Mouse (Mus musculus): ENCODE data around the gene Ddx54. TPM values are rescaled to one million over a fixed set of nuclear protein-coding genes. Genes with fewer than 3 reads are reported as not detected.

Ddx54 gene
- polyA plus RNA-seq, 1 experiment from 2014 or later = 16.2 TPM

DNA sequence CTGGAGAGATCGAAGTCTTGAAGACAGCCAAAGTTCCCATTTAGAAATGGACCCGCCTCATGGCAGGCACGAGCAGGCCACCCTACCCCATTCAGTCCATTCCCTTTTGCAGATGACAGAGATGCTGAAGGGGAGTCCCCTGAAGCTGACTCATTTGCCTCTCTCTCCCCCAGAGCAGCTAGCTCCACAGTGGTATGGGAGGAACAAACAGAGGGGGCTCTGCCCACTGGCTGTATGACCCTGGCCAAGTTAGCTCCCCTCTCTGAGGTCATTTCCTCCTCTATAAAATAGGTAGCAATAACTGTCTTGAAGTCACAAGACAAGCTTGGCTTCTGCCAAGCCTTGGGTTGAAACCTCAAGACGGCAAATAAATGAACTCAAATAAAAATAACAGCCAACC lies 29.0 kb upstream of the Ddx54 start:
- 86% methylated on average over 4 of the region's 4 CpGs for WGBS (ENCODE audit: insufficient replicate concordance)
- Histone ChIP-seq H3K9ac (no peak overlapping the region), H3K27ac (replicated peaks) (no peak overlapping the region), H3K4me3 (replicated peaks) (no peak overlapping the region), H3K4me2 (no peak overlapping the region), H3K36me3 (replicated peaks) (peaks cover 66% of the 10 kb centered on the region), H3K27me3 (no peaks in the 10 kb centered on the region), H3K9me3 (replicated peaks) (no peaks in the 10 kb centered on the region), H3K4me1 (replicated peaks) (peaks cover 79% of the 10 kb centered on the region)
- no peak for ATAC-seq (ENCODE audit: insufficient read depth)

DNA sequence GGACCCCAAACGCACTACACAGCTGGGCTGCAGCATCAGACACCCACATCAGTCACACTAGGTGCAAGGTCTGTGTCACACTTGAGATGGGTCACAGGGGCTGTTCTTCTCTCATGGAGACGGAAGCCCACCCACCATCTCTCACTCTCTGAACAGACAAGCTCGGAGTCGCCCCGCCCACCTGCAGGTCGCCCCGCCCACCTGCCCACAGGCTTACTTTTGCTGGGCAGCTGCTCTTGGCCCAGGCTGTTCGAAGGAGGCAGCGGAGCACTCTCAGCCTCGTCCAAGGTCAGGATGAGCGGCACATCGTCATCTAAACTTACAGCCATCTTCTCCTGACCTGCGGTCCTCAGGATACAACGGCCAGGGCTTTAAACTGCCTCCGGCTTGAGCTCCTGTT lies 27.6 kb upstream of the Ddx54 start:
- Histone ChIP-seq H3K4me2 (peak overlapping the region; percentile 28; the same call in 1 of the 2 replicates), H3K27ac (replicated peaks) (0 out of 2 replicates have a peak overlapping the region, but pooled peaks have one; percentile 61)
- WGBS (ENCODE audit: insufficient replicate concordance) = 64% methylated on average over 15 of the region's 15 CpGs

DNA sequence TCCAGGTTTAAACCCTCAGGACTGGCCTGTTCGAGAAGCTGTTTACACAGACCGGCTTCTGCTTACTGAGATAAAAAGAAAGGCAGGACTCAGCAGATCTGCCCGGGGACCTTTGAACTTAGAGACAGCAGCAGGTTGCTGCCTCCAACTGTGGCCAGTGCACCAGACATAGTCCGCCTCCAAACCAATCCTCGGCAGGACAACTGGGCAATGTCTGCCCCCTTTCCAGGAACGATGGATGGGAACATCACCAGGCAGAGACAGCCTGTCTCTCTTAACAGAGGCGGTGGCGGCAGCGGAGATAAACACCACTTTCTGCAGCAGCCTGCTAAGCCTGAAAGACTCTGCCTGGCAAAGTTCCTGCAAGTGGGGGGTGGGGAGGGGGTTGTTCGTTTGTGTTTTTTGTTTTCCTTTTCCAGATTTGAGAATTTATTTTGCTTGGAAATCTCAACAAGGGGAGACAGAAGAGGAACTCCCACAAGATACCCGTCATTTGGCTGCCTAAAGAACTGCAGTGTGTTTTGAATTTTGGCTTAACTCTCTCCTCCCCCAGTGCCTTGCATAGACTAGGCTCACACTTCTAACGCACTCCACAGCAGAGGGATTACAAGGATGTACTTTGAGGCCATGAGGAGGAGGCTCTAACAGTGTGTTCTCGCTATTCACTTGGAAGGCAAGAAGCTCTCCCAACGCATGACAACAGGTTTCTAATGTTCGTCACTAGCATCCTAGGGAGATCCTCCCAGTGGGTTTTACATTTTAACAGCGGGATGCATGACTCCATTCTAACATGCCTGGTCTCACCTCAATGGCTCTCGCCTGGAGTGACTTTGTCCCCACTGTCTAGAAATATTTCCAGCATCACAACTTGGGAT lies 25.6 kb upstream of the Ddx54 start:
- Histone ChIP-seq H3K27me3 (no peaks in the 10 kb centered on the region), H3K27ac (replicated peaks) (peak overlapping the region; percentile 95), H3K4me2 (peak overlapping the region; percentile 80), H3K36me3 (replicated peaks) (peaks cover 36% of the 10 kb centered on the region), H3K4me3 (replicated peaks) (peak overlapping the region; percentile 89), H3K9ac (peak overlapping the region; percentile 93), H3K9me3 (replicated peaks) (no peaks in the 10 kb centered on the region), H3K4me1 (replicated peaks) (peaks cover 73% of the 10 kb centered on the region)
- peak; percentile 43 for ATAC-seq (ENCODE audit: insufficient read depth)
- 6% methylated on average over 17 of the region's 17 CpGs for WGBS (ENCODE audit: insufficient replicate concordance)

More for the DNA sequence above, 27.6 kb upstream of the Ddx54 start:
- peaks cover 57% of the 10 kb centered on the region for H3K36me3 ChIP-seq (replicated peaks)
- no peaks in the 10 kb centered on the region for H3K9me3 ChIP-seq (replicated peaks)
- ATAC-seq (ENCODE audit: insufficient read depth) = no peak
- no peak overlapping the region for H3K9ac ChIP-seq
- H3K4me1 ChIP-seq (replicated peaks) = peaks cover 76% of the 10 kb centered on the region
- no peaks in the 10 kb centered on the region for H3K27me3 ChIP-seq
- H3K4me3 ChIP-seq (replicated peaks) = no peak overlapping the region

DNA sequence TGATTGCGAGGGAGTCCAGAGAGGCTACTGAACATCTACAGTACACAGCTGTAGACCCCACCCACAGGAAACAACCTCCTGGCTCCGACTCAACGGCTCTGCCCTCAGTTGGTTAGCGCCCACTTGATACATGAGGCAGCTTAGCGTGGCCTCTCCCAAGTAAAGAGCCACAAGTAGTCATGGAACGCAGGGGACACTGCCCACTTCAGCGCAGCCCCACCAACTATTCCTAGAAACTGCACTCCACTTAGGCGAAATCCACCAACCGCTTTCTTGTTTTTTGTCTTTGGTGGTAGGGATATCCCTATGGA lies 25.0 kb upstream of the Ddx54 start:
- Histone ChIP-seq H3K4me2 (peak overlapping the region; percentile 80), H3K4me1 (replicated peaks) (peaks cover 67% of the 10 kb centered on the region)

DNA sequence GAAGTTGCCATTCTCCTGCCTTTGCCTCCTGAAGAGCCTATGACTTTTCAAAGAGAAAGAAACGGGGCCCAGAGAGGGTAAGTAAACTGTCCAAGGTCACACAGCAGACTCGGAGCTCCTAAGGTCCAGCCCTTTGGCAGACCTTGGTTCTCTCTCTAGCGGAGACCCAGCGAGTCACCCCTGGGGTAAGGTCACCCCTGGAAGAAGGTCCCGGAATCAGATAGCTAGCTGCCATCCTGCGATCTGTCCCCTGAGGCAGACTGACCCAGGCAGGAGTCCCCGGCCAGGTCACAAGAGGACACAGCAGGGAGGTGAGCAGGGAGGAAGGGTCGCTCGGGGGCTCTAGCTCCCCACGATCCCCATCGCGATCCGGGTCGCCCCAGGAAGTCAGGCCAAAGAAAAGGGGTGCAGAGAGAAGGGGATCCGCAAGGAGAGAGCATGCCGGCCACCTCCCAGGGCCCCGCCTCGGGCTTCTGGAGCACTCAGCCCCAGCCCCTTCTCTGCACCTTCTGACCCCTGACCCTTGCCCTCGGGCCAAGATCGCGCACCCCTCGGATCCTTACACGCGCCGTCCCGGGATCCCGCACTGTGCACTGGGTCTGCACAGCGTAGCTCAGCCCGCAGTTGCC lies 24.5 kb upstream of the Ddx54 start:
- Histone ChIP-seq H3K4me3 (replicated peaks) (peak overlapping the region; percentile 89), H3K9me3 (replicated peaks) (no peaks in the 10 kb centered on the region), H3K27ac (replicated peaks) (peak overlapping the region; percentile 95), H3K9ac (peak overlapping the region; percentile 93), H3K27me3 (no peaks in the 10 kb centered on the region), H3K36me3 (replicated peaks) (peaks cover 26% of the 10 kb centered on the region), H3K4me2 (peak overlapping the region; percentile 80), H3K4me1 (replicated peaks) (peaks cover 63% of the 10 kb centered on the region)
- WGBS (ENCODE audit: insufficient replicate concordance) = under 1% methylated on average over 29 of the region's 29 CpGs
- peak; percentile 45 for ATAC-seq (ENCODE audit: insufficient read depth)

More for the DNA sequence above, 25.0 kb upstream of the Ddx54 start:
- ATAC-seq (ENCODE audit: insufficient read depth) = peak; percentile 54
- peak overlapping the region; percentile 95 for H3K27ac ChIP-seq (replicated peaks)
- H3K4me3 ChIP-seq (replicated peaks) = peak overlapping the region; percentile 89
- 6% methylated on average over 9 of the region's 9 CpGs for WGBS (ENCODE audit: insufficient replicate concordance)
- peak overlapping the region; percentile 93 for H3K9ac ChIP-seq
- no peaks in the 10 kb centered on the region for H3K27me3 ChIP-seq
- peaks cover 31% of the 10 kb centered on the region for H3K36me3 ChIP-seq (replicated peaks)
- no peaks in the 10 kb centered on the region for H3K9me3 ChIP-seq (replicated peaks)

DNA sequence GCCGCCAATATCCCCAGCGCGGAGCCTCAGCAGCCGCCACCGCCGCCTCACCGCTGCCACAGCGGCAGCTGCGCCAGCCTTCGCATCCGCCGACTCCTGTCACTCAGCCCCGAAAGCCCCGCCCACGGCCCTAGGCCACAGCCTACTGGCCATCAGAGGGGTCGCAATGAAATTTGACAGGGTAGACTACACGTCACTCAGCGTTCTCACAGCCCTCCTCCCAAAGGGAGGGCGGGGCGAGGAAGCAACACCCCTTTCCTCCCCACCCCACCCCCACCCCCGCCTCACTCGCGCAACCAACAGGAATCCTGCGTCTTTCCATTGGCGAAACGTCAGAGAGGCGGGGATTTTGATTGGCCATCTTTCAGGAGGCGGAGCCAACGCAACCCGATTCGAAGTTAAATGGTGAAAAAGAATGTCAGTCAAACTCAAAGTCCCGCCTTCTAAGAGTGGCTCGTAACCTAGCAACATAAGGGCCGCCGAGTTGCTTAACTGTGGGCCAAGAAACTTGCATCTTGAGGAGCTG lies 23.9 kb upstream of the Ddx54 start, which contains the start of the genes Tpcn1 and Iqcd:
Gene Tpcn1, minus strand, starts transcription at position 105 of the 526 bp plus-strand sequence.
Gene Iqcd, plus strand, starts transcription at position 448 of the 526 bp plus-strand sequence.
- H3K4me1 ChIP-seq (replicated peaks) = peaks cover 58% of the 10 kb centered on the region
- H3K27me3 ChIP-seq = no peaks in the 10 kb centered on the region
- peak within 1 kb of the TSS; percentile 89 for H3K4me3 ChIP-seq (replicated peaks)
- peak; percentile 91 for ATAC-seq (ENCODE audit: insufficient read depth)
- H3K9me3 ChIP-seq (replicated peaks) = no peaks in the 10 kb centered on the region
- H3K9ac ChIP-seq = peak within 1 kb of the TSS; percentile 93
- peak within 1 kb of the TSS; percentile 95 for H3K27ac ChIP-seq (replicated peaks)
- under 1% methylated on average over 35 of the region's 35 CpGs for WGBS (ENCODE audit: insufficient replicate concordance)
- H3K4me2 ChIP-seq = peak within 1 kb of the TSS; percentile 83
- peaks cover 20% of the 10 kb centered on the region for H3K36me3 ChIP-seq (replicated peaks)

DNA sequence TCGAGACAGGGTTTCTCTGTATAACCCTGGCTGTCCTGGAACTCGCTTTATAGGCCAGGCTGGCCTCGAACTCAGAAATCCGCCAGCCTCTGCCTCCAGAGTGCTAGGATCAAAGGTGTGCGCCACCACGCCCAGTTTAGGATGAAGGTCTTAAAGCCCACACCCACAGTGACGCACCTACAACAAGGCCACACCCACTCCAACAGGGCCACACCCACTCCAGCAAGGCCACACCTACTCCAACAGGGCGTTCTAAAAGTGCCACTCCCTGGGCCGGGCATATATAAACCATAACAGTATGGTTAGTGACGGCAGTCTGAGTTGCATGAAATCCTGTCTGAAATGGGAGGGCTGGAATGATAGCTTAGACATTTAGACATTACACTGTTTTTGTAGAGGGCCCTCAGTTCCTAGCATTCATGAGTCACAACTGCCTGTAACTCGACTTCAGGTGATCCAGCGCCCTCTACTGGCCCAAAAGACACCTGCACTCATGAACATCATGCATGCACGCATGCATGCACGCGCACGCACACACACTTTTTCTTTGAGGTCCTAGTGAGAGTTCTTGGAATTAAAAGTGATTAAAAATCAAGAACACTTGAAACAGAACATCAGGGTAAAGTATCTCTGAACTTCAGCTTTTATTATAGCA lies 22.1 kb upstream of the Ddx54 start:
- Histone ChIP-seq H3K9me3 (replicated peaks) (no peaks in the 10 kb centered on the region), H3K27ac (replicated peaks) (peak overlapping the region; percentile 38; the same call in 1 of the 2 replicates)
- 67% methylated on average over 16 of the region's 16 CpGs for WGBS (ENCODE audit: insufficient replicate concordance)

DNA sequence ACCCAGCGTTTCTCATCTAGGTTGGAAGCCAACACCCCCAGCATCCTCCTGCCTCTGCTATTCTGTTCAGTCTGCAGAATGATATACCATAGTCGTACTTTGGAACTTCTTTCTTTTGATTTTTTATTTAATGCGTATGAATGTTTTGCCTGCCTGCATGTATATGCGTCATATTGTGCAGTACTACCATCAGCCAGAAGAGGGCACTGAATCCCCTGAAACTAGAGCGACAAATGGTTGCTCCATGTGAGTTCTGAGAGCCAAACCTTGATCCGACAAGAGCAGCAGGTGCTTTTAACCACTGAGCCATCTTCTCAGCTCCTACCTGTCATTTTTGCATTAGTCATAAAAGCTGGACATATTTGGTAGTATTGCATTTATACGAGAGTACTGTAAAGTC lies 20.4 kb upstream of the Ddx54 start:
- H3K27me3 ChIP-seq = no peaks in the 10 kb centered on the region
- ATAC-seq (ENCODE audit: insufficient read depth) = no peak
- no peak overlapping the region for H3K9ac ChIP-seq
- 64% methylated on average over 7 of the region's 7 CpGs for WGBS (ENCODE audit: insufficient replicate concordance)
- H3K9me3 ChIP-seq (replicated peaks) = no peaks in the 10 kb centered on the region
- H3K4me1 ChIP-seq (replicated peaks) = peaks cover 27% of the 10 kb centered on the region
- no peaks in the 10 kb centered on the region for H3K36me3 ChIP-seq (replicated peaks)
- no peak overlapping the region for H3K4me3 ChIP-seq (replicated peaks)
- no peak overlapping the region for H3K27ac ChIP-seq (replicated peaks)
- H3K4me2 ChIP-seq = no peak overlapping the region

More for the DNA sequence above, 22.1 kb upstream of the Ddx54 start:
- Histone ChIP-seq H3K4me3 (replicated peaks) (no peak overlapping the region), H3K36me3 (replicated peaks) (peaks cover 1% of the 10 kb centered on the region; the same call in 1 of the 2 replicates), H3K4me2 (no peak overlapping the region), H3K27me3 (no peaks in the 10 kb centered on the region), H3K9ac (no peak overlapping the region), H3K4me1 (replicated peaks) (peaks cover 41% of the 10 kb centered on the region)
- ATAC-seq (ENCODE audit: insufficient read depth) = no peak

DNA sequence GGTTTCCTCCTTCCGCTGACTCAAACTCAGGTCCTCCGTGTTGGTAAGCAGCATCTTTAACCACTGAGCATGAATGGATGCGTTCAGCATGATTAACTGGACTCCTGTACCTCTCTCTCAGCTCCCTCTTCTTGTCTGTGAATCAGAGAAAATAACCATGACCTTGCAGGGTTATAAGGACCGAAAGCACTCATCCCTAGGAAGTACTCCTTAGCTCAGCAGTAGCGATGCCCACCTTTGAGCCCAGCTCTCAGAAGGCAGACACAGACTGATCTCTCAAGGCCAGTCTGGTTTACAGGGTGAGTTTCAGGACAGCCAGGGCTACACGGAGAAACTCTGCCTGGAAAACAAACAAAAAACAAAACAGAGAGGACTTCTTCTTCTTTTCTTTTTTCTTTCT lies 18.1 kb upstream of the Ddx54 start:
- no peaks in the 10 kb centered on the region for H3K36me3 ChIP-seq (replicated peaks)
- WGBS (ENCODE audit: insufficient replicate concordance) = 73% methylated on average over 6 of the region's 6 CpGs
- no peak for ATAC-seq (ENCODE audit: insufficient read depth)
- H3K27me3 ChIP-seq = no peaks in the 10 kb centered on the region
- no peak overlapping the region for H3K27ac ChIP-seq (replicated peaks)
- H3K4me2 ChIP-seq = no peak overlapping the region
- H3K4me3 ChIP-seq (replicated peaks) = no peak overlapping the region
- no peaks in the 10 kb centered on the region for H3K9me3 ChIP-seq (replicated peaks)
- H3K9ac ChIP-seq = no peak overlapping the region
- H3K4me1 ChIP-seq (replicated peaks) = peaks cover 30% of the 10 kb centered on the region

DNA sequence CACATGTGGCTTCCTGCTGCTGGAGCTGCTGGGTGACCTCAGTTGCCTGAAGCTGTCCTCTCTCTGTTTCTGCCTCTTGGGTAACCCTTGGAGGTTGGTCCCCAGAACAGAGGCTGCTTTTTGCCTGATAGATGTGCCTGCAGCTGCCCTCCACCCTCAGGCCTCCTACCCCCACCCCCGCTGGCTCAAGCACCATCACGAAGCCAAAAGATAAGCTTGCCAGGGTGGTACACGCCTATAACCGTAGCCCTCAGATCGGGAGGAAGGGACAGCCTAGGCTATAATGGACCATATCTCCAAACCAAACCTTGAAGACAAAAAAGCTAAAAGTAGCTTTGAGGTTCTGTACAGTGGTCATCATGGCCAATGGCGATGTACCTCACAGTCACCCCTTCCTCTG lies 12.9 kb upstream of the Ddx54 start:
- peaks cover 41% of the 10 kb centered on the region for H3K4me1 ChIP-seq (replicated peaks)

More for the DNA sequence above, 12.9 kb upstream of the Ddx54 start:
- WGBS (ENCODE audit: insufficient replicate concordance) = 23% methylated on average over 6 of the region's 6 CpGs
- Histone ChIP-seq H3K4me3 (replicated peaks) (peak overlapping the region; percentile 17; the same call in 1 of the 2 replicates), H3K9ac (no peak overlapping the region), H3K4me2 (peak overlapping the region; percentile 60), H3K27me3 (no peaks in the 10 kb centered on the region), H3K36me3 (replicated peaks) (no peaks in the 10 kb centered on the region), H3K27ac (replicated peaks) (peak overlapping the region; percentile 87), H3K9me3 (replicated peaks) (no peaks in the 10 kb centered on the region)
- ATAC-seq (ENCODE audit: insufficient read depth) = peak; percentile 95
